Mouse (Mus musculus) lung, adult 2 months (tissue): Measurements from ENCODE around the gene Slc25a24.

Source experiments
- CTCF ChIP-seq: fragments of 200-500 bp; IDR thresholded peaks from 2 replicates; pipeline ENCODE4 v1.5.1; 2011; ENCODE audit warnings: mild to moderate bottlenecking, low read length, control low read depth; ENCODE audit not compliant: insufficient read depth
- POLR2A ChIP-seq: fragments of 200-500 bp; IDR thresholded peaks from 2 replicates; pipeline ENCODE4 v1.6.1; 2011; ENCODE audit warnings: low read depth, mild to moderate bottlenecking, control low read depth, low read length, borderline replicate concordance; ENCODE audit errors: extremely low read depth

DNA sequence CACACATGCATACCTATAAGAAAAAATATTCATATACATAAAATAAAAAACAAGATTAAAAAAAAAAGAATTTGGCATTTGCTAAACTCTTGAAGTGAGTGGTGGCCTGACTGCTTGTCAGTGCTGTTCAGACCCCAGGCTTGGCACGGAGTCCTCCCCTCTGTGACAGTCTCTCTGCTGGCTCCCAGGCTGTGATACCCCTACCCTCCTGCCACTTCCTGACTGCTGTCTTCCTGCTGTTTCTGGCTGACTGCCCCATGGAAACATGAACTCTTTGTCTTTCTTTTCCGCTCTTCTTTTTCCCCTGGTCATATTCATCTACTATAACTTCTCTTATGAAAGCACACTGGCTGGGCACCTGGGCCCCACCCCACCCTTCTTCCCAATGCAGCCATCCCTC lies 41.1 kb downstream of the Slc25a24 start:
- TF ChIP-seq CTCF (no peak), POLR2A (no peak)
